Mouse (Mus musculus): Measurements from ENCODE around the gene Dusp22. TPM values are rescaled to one million over a fixed set of nuclear protein-coding genes. Genes with fewer than 3 reads are reported as not detected.
A peak's percentile ranks its signal among the peaks of the same experiment; 100 is the strongest.

Gene Dusp22
- polyA plus RNA-seq (2012; ENCODE audit: insufficient read depth, insufficient read length, missing spikeins): 53.6 and 62.9 TPM in 2 replicates

DNA sequence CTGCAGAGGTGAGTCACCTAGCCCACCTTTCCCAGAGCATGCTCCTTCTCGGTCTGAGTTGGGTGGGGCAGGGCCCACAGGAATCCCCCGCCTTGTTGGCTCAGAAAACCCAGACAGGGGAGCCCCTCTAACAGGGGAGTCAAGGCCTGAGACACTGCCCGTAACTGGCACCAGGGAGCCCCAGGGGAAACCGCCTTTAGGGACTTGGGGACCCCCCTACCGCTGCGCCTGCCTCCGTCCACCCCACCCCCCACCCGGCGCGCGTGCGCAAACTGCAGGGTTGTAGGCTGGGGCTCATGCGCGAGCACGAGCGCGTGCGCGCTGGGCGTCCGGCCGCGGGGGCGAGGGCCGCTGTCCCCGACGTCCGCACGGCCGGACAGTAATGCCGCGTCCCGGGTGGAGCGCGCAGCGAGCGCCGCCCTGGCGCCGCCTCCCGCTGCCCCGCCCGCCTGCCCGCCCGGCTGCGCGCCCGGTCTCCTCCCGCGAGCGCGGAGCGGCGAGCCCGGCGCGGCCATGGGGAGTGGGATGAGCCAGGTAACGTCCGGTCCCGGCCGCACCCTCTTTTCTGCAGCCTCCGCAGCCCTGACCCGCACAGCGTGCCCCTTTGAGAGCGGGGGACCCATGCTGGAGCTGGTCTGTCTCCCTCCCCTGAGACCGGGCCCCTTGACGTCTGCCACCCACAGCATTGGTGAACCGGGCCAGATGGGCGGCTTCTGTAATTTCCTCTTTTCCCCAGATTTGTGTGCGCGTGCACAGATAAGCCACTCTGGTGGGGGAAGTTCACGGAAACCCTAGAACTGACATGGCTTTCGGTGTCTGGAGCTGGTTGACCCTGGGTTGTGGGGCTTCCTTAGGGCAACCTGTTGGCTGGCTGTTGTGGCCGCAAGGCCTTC, at the start of gene Dusp22:
Dusp22 (plus strand) TSS at position 387 of the 893 bp plus-strand sequence.
- Histone ChIP-seq H3K27ac (ENCODE audit: insufficient read depth, low read depth, low read length) (peak within 1 kb of the TSS; percentile 99), H3K4me3 (ENCODE audit: insufficient read depth, low read length) (peak within 1 kb of the TSS; percentile 99), H3K4me1 (ENCODE audit: control insufficient read depth, insufficient read depth, low read length) (peaks cover 38% of the 10 kb centered on the region)
- TF ChIP-seq POLR2A (IDR thresholded peaks at IDR 0.05; ENCODE audit: borderline replicate concordance, low read depth, low read length) (peak; percentile 45; the same call in 1 of the 2 replicates), CTCF (IDR thresholded peaks at IDR 0.05; ENCODE audit: low read depth, low read length) (no peak)

DNA sequence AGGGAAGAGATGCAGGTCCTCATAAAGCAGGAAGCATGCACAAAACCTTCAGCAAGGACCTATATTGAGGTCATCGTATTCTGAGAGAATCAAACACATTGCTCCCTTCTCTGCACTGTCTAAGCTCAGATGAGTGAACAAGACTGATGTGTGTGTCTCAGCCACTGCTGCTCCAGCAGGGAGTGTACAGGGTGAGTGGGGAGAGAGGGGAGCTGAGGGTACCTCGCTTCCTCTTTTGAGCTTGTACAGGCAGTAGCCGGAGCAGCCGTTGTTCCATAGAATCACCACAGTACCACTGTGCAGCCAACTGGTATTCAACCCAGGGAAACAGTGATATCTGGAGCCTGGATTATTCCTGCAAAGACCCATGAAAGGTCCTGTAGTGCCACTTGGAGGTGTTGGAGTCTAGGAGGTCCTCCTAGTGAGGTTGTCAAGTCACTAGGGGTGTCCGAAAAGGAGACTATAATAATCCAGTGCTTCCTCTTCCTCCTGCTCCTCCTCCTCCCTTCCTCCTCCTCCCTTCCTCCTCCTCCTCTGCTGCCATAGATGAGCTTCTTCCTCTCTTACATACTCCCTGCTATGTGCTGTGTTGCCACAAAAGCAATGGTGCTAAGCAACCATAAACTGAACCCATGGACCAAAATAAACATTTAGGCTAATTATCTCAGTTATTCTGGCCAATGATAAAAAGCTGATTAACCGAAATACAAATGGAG, 47.6 kb upstream of the Dusp22 start:
- Histone ChIP-seq H3K27ac (ENCODE audit: insufficient read depth, low read depth, low read length) (peak overlapping the region; percentile 65), H3K4me1 (ENCODE audit: control insufficient read depth, insufficient read depth, low read length) (peaks cover 14% of the 10 kb centered on the region), H3K4me3 (ENCODE audit: insufficient read depth, low read length) (peak overlapping the region; percentile 28)
- no peak for TF ChIP-seq POLR2A (IDR thresholded peaks at IDR 0.05; ENCODE audit: borderline replicate concordance, low read depth, low read length)
- TF ChIP-seq CTCF (IDR thresholded peaks at IDR 0.05; ENCODE audit: low read depth, low read length): no peak

DNA sequence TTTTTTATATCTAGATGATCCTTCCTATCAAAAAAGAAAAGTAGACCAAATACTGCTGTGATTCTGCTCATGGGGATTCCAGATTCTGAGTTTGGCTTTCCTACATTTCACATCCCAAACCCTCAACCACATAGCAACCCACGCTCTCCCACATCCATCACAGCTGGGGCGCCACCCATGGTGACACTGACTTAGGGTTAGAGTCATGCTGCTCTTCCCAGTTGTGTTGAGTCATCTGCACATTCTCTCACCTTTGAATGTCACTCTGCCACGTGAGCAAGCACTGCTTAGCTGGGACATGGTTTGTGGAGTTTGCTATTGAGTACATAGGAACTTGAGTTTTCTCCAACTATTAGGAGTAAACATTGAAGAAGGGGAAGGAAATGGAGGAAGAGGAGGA, 40.1 kb upstream of the Dusp22 start:
- Histone ChIP-seq H3K4me1 (ENCODE audit: control insufficient read depth, insufficient read depth, low read length) (peaks cover 6% of the 10 kb centered on the region), H3K4me3 (ENCODE audit: insufficient read depth, low read length) (no peak overlapping the region), H3K27ac (ENCODE audit: insufficient read depth, low read depth, low read length) (no peak overlapping the region)
- TF ChIP-seq CTCF (IDR thresholded peaks at IDR 0.05; ENCODE audit: low read depth, low read length) (no peak), POLR2A (IDR thresholded peaks at IDR 0.05; ENCODE audit: borderline replicate concordance, low read depth, low read length) (no peak)

DNA sequence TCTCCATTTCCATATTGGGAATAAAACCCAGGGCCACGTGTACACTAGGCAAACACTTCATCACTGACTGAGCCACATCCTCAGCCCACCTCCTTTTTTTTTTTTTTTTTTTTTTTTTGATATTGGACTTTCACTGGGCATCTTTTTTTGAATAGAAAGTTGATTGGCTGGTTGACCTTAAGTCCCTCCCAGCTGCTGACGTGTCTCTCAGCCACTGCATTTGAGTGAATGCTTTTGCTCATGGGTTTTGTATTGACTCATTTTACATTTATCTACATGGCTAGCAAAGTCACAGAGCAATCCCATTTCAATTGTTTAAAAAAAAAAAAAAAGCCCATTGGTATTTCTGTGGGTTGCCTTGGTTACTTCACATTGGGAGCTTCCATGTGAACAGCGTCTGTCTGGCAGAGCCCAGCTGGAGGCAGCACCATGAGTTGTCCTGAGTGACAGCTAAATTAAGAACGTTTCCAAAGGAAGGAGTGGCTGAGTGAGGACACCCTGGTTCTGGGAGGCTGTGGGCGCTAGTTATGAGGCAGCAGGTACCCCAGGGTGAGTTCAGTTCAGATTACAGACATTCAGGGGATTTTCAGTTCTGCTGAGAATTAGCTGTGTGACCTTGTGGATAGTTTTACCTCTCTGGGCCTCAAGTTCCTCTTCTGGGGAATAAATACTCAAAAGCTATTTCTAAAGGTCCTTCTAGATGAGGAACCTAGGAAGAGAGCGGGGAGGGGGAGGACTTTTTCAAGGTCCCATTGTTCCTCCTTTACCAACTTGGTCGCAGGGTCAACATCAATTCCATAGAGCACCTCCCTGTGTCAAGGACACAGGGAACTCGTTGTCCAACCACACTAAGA, 31.4 kb upstream of the Dusp22 start:
- TF ChIP-seq CTCF (IDR thresholded peaks at IDR 0.05; ENCODE audit: low read depth, low read length) (no peak), POLR2A (IDR thresholded peaks at IDR 0.05; ENCODE audit: borderline replicate concordance, low read depth, low read length) (no peak)
- Histone ChIP-seq H3K4me3 (ENCODE audit: insufficient read depth, low read length) (no peak overlapping the region), H3K4me1 (ENCODE audit: control insufficient read depth, insufficient read depth, low read length) (peaks cover 31% of the 10 kb centered on the region), H3K27ac (ENCODE audit: insufficient read depth, low read depth, low read length) (no peak overlapping the region)

DNA sequence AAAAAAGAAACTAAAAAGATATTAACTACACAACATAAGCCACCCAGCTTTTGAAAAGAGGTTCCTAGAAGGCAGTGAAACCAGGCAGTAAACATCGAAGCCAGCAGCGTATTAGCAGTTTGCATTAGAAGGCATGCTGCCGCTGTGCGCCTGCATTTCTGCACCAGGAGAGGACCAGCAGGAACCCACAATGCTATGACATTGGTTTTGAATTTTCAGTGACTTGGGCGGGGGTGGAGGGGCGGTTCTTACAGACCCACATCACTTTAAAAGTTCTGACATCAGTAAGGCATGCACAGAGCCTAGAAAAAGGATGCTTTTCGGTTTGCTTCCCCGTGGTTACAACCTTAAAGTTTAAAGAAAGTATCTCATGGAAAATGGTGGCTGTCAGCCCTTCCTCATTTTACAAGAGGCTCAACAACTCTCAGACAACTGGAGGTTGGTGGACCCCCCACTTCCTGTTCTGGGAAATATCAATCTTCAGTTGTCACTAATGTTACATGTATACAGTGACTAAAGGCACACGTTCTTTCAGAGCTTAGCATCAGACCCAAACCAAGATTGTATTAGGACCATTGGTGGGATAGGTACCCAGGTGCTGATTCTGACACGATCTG, 29.9 kb upstream of the Dusp22 start:
- peaks cover 25% of the 10 kb centered on the region for H3K4me1 ChIP-seq (ENCODE audit: control insufficient read depth, insufficient read depth, low read length)
- TF ChIP-seq POLR2A (IDR thresholded peaks at IDR 0.05; ENCODE audit: borderline replicate concordance, low read depth, low read length) (no peak), CTCF (IDR thresholded peaks at IDR 0.05; ENCODE audit: low read depth, low read length) (no peak)
- no peak overlapping the region for H3K4me3 ChIP-seq (ENCODE audit: insufficient read depth, low read length)
- no peak overlapping the region for H3K27ac ChIP-seq (ENCODE audit: insufficient read depth, low read depth, low read length)

DNA sequence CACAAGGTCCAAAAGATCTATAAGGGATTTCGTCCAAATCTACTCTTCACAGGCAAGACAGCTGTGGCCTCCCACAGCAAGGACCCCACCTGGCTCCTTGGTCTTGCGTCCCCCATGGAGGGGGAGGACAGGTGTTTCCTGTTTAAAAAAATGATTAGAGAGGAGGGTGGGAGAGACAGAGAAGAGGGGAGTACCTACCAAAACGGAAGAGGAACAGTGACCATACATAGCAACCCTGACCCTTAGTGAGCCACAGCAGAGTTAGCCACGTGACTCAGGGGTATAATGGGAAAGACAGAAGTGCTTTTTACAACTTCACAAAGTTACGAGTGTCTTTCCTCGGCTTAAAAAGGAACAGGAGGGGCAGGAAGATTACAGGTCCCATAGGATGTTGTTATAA, 26.8 kb upstream of the Dusp22 start:
- Histone ChIP-seq H3K4me1 (ENCODE audit: control insufficient read depth, insufficient read depth, low read length) (peaks cover 18% of the 10 kb centered on the region), H3K27ac (ENCODE audit: insufficient read depth, low read depth, low read length) (no peak overlapping the region), H3K4me3 (ENCODE audit: insufficient read depth, low read length) (no peak overlapping the region)
- TF ChIP-seq CTCF (IDR thresholded peaks at IDR 0.05; ENCODE audit: low read depth, low read length) (no peak), POLR2A (IDR thresholded peaks at IDR 0.05; ENCODE audit: borderline replicate concordance, low read depth, low read length) (no peak)

DNA sequence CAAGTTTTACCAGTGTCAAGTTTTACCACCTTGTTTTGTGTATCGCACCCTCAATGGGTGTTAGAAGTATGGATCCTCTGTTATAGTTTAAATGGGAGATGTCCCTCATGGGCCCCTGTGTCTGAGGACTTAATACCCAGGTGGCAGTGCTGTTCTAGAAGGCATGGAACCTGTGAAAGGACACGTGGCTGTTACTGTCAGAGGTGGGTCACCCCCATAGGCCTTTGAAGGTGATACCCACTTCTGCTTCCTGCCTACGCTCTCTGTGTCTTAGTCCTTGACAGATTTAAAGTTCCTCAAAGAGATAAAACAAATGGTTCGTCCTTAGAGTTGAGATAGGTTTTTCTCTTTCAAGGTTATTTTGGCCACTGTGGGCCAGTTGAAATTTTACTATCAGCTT, 23.3 kb upstream of the Dusp22 start:
- no peak overlapping the region for H3K4me3 ChIP-seq (ENCODE audit: insufficient read depth, low read length)
- no peak overlapping the region for H3K27ac ChIP-seq (ENCODE audit: insufficient read depth, low read depth, low read length)
- H3K4me1 ChIP-seq (ENCODE audit: control insufficient read depth, insufficient read depth, low read length): no peaks in the 10 kb centered on the region
- TF ChIP-seq POLR2A (IDR thresholded peaks at IDR 0.05; ENCODE audit: borderline replicate concordance, low read depth, low read length) (no peak), CTCF (IDR thresholded peaks at IDR 0.05; ENCODE audit: low read depth, low read length) (no peak)

DNA sequence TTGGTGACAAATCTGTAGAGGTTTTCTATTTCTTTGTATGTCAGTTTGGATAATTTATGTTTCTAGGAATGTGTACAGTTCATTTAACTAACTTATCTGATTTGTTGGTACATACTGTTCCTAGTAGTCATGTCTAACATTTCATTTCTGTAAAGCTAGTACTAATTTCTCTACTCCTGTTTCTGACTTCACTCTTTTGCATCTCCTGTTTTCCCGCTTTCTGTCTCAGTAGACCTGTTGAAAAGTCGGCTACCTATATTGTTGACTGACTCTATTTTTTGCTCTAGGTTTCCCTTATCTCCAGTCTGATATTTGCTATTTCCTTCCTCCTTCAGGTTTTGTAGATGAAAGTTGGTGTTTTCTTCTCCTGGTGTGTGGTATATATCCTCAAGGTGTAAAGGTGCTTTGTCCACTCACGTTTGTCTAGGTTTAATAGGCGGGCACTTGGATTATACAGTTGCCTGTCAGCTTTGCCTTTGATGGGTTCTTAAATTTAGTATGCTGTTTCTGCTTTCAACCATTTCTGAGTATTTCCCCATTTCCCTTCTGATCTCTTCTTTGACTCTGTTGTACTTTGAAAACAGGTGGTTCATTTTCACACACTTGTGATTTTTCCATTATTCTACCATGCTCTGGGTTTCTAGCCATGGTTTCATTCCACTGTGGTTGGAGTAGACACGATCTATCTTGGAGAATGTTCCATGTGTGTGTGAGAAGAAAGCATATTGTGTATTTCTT, 21.3 kb upstream of the Dusp22 start:
- Histone ChIP-seq H3K4me1 (ENCODE audit: control insufficient read depth, insufficient read depth, low read length) (peaks cover 4% of the 10 kb centered on the region), H3K27ac (ENCODE audit: insufficient read depth, low read depth, low read length) (no peak overlapping the region), H3K4me3 (ENCODE audit: insufficient read depth, low read length) (no peak overlapping the region)
- TF ChIP-seq CTCF (IDR thresholded peaks at IDR 0.05; ENCODE audit: low read depth, low read length) (no peak), POLR2A (IDR thresholded peaks at IDR 0.05; ENCODE audit: borderline replicate concordance, low read depth, low read length) (no peak)
